Mouse (Mus musculus) G1E (cell line): Measurements from ENCODE around the gene Sipa1l3. TPM values are rescaled to one million over a fixed set of nuclear protein-coding genes. Genes with fewer than 3 reads are reported as not detected.

Experiments
- ATAC-seq: 2 replicates; pipeline ENCODE4 v1.8.0; 2016; ENCODE audit warnings: mild to moderate bottlenecking; ENCODE audit not compliant: insufficient number of reproducible peaks, poor library complexity, low FRiP score, severe bottlenecking; ENCODE audit errors: extremely low read depth
- DNase-seq: peaks from one replicate; pipeline ENCODE4 v3.0.0; 2012; ENCODE audit warnings: low spot score
- H3K27me3 ChIP-seq: 2 replicates; pipeline ENCODE4 v1.6.1; 2012; ENCODE audit warnings: mild to moderate bottlenecking, low read length, inconsistent platforms; ENCODE audit not compliant: insufficient read depth
- H3K36me3 ChIP-seq: replicated peaks from 2 replicates; pipeline ENCODE3; 2012; ENCODE audit warnings: mild to moderate bottlenecking, inconsistent platforms
- H3K4me1 ChIP-seq: 2 replicates; pipeline ENCODE4 v1.6.1; 2012; ENCODE audit warnings: low read depth, low read length, inconsistent platforms, mixed read lengths; ENCODE audit not compliant: insufficient read depth
- H3K4me3 ChIP-seq: 2 replicates; pipeline ENCODE4 v1.5.1; 2012; ENCODE audit warnings: low read depth, mild to moderate bottlenecking, inconsistent platforms, low read length, moderate library complexity, mixed read lengths
- H3K9me3 ChIP-seq: replicated peaks from 2 replicates; pipeline ENCODE4 v1.6.1; 2012; ENCODE audit warnings: inconsistent platforms
- CTCF ChIP-seq: IDR thresholded peaks from 2 replicates; pipeline ENCODE4 v1.5.1; 2012; ENCODE audit warnings: low read depth, low read length, inconsistent platforms, mixed read lengths
- GATA1 ChIP-seq: IDR thresholded peaks from 2 replicates; pipeline ENCODE4 v1.6.1; 2012; ENCODE audit warnings: borderline replicate concordance, low read length, inconsistent platforms, mixed read lengths
- GATA2 ChIP-seq: IDR thresholded peaks from 2 replicates; pipeline ENCODE4 v1.6.1; 2012; ENCODE audit warnings: low read depth, low read length, inconsistent platforms, borderline replicate concordance
- POLR2AphosphoS5 ChIP-seq: IDR thresholded peaks from 2 replicates; pipeline ENCODE4 v1.6.1; 2012; ENCODE audit warnings: low read depth, low read length, inconsistent platforms; ENCODE audit not compliant: insufficient replicate concordance
- TAL1 ChIP-seq: conservative IDR thresholded peaks from 2 replicates; pipeline ENCODE4 v1.6.1; 2012; ENCODE audit warnings: low read depth, low read length, inconsistent platforms, mixed read lengths
- polyA plus RNA-seq: library from polyadenylated mRNA; stranded (reverse); fragments of >175 nt; gene quantifications from 2 replicates; pipeline ENCODE4 v1.2.3, GENCODE M21; 2012
- total RNA-seq, 2 experiments: library from RNA; stranded (forward) in 1 of 2; stranded (reverse) in 1 of 2; fragments of 200-1000 nt in 1 of 2; fragments of >200 nt in 1 of 2; fragmentation: Nextera tagmentation in 1 of 2; gene quantifications; 2 replicates each; pipeline ENCODE4 v1.2.3; 2014 to 2017

The Sipa1l3 gene
- total and polyA plus RNA-seq, 3 experiments: 5.8 to 107 (median 49.6) TPM

GRCm38 (mm10) chr7:29342489-29343092 is 175.8 kb downstream of the Sipa1l3 start:
- peak; percentile 38 for DNase-seq

GRCm38 (mm10) chr7:29341722-29342121 is 176.7 kb downstream of the Sipa1l3 start:
- H3K36me3 ChIP-seq: peaks cover 70% of the 10 kb centered on the region
- H3K4me1 ChIP-seq: peaks cover 72% of the 10 kb centered on the region
- no peak for ATAC-seq
- H3K9me3 ChIP-seq: no peaks in the 10 kb centered on the region
- H3K27me3 ChIP-seq: no peaks in the 10 kb centered on the region
- TF ChIP-seq POLR2AphosphoS5: no peak
- no peak for TF ChIP-seq TAL1
- no peak for TF ChIP-seq GATA1
- TF ChIP-seq GATA2: no peak
- TF ChIP-seq CTCF: no peak
- H3K4me3 ChIP-seq: no peak overlapping the region; the same call in 1 of the 2 replicates
- DNase-seq: no peak

More at GRCm38 (mm10) chr7:29342489-29343092, 175.8 kb downstream of the Sipa1l3 start:
- Histone ChIP-seq H3K4me3 (peak overlapping the region; percentile 11; the same call in 1 of the 2 replicates), H3K9me3 (no peaks in the 10 kb centered on the region), H3K36me3 (peaks cover 68% of the 10 kb centered on the region), H3K27me3 (no peaks in the 10 kb centered on the region), H3K4me1 (peaks cover 64% of the 10 kb centered on the region)
- peak; percentile 40 for ATAC-seq
- peak; percentile 48; the same call in 1 of the 2 replicates for TF ChIP-seq TAL1
- TF ChIP-seq GATA2: no peak
- no peak for TF ChIP-seq POLR2AphosphoS5

GRCm38 (mm10) chr7:29340838-29341237 is 177.6 kb downstream of the Sipa1l3 start:
- peaks cover 77% of the 10 kb centered on the region for H3K4me1 ChIP-seq
- no peak for DNase-seq
- H3K27me3 ChIP-seq: no peaks in the 10 kb centered on the region
- peak overlapping the region; percentile 25; the same call in 1 of the 2 replicates for H3K4me3 ChIP-seq
- no peaks in the 10 kb centered on the region for H3K9me3 ChIP-seq
- no peak for ATAC-seq
- peaks cover 70% of the 10 kb centered on the region for H3K36me3 ChIP-seq
- TF ChIP-seq POLR2AphosphoS5 (no peak), GATA2 (no peak), CTCF (no peak), GATA1 (no peak), TAL1 (no peak)

GRCm38 (mm10) chr7:29340247-29340646 is 178.2 kb downstream of the Sipa1l3 start:
- H3K4me3 ChIP-seq: peak overlapping the region; percentile 46; the same call in 1 of the 2 replicates
- H3K27me3 ChIP-seq: no peaks in the 10 kb centered on the region
- TF ChIP-seq GATA2 (no peak), CTCF (no peak), TAL1 (no peak), GATA1 (no peak), POLR2AphosphoS5 (no peak)
- H3K4me1 ChIP-seq: peaks cover 81% of the 10 kb centered on the region
- H3K36me3 ChIP-seq: peaks cover 70% of the 10 kb centered on the region
- no peaks in the 10 kb centered on the region for H3K9me3 ChIP-seq
- ATAC-seq (no peak), DNase-seq (no peak)

- no peaks in the 10 kb centered on the region for H3K27me3 ChIP-seq
- no peak for TF ChIP-seq POLR2AphosphoS5
- TF ChIP-seq TAL1: peak; percentile 64
- peak overlapping the region; percentile 68 for H3K4me3 ChIP-seq
- ATAC-seq (peak; percentile 73), DNase-seq (peak; percentile 69)
- H3K9me3 ChIP-seq: no peaks in the 10 kb centered on the region
- H3K36me3 ChIP-seq: peaks cover 74% of the 10 kb centered on the region
- H3K4me1 ChIP-seq: peaks cover 90% of the 10 kb centered on the region
Observed at GRCm38 (mm10) chr7:29338984-29339679, 179.3 kb downstream of the Sipa1l3 start.

- peaks cover 94% of the 10 kb centered on the region for H3K4me1 ChIP-seq
- H3K36me3 ChIP-seq: peaks cover 72% of the 10 kb centered on the region
- H3K4me3 ChIP-seq: peak overlapping the region; percentile 68
- DNase-seq: peak; percentile 60
- H3K27me3 ChIP-seq: no peaks in the 10 kb centered on the region
- TF ChIP-seq CTCF (no peak), GATA1 (no peak), POLR2AphosphoS5 (no peak), TAL1 (no peak), GATA2 (no peak)
- ATAC-seq: 0 out of 2 replicates have a peak, but pooled peaks have one; percentile 26
- no peaks in the 10 kb centered on the region for H3K9me3 ChIP-seq
Observed at GRCm38 (mm10) chr7:29338351-29338919, 180.0 kb downstream of the Sipa1l3 start.
